Mouse (Mus musculus) midbrain, embryonic 14.5 days (tissue): Measurements from ENCODE around the gene Cdkl1. TPM values are rescaled to one million over a fixed set of nuclear protein-coding genes. Genes with fewer than 3 reads are reported as not detected.

Experiments
- ATAC-seq: fragments of 200-750 bp; cut with Nextera tagmentation; 2 replicates; pipeline ENCODE4 v1.8.0; 2017; ENCODE audit warnings: moderate number of reproducible peaks, moderate library complexity; ENCODE audit not compliant: low FRiP score, low TSS enrichment
- DNase-seq: peaks from one replicate; pipeline ENCODE4 v3.0.0-alpha.2; 2015
- H3K27ac ChIP-seq: fragments of 300-500 bp; sonication (generic); replicated peaks from 2 replicates; pipeline ENCODE4 v1.5.1; 2014; ENCODE audit warnings: mild to moderate bottlenecking, low read depth, low read length, moderate library complexity
- H3K27me3 ChIP-seq: fragments of 300-500 bp; sonication (generic); 2 replicates; pipeline ENCODE4 v1.6.1; 2014; ENCODE audit warnings: low read length, control low read depth, mixed read lengths; ENCODE audit not compliant: control insufficient read depth, insufficient read depth
- H3K36me3 ChIP-seq: fragments of 300-500 bp; sonication (generic); 2 replicates; pipeline ENCODE4 v1.6.1; 2014; ENCODE audit warnings: low read length, control low read depth; ENCODE audit not compliant: control insufficient read depth, insufficient read depth
- H3K4me1 ChIP-seq: fragments of 300-500 bp; sonication (generic); 2 replicates; pipeline ENCODE4 v1.6.1; 2014; ENCODE audit warnings: mild to moderate bottlenecking, antibody characterized with exemption, low read length, control low read depth; ENCODE audit not compliant: control insufficient read depth, insufficient read depth
- H3K4me2 ChIP-seq: fragments of 300-500 bp; sonication (generic); 2 replicates; pipeline ENCODE4 v1.6.1; 2014; ENCODE audit warnings: mild to moderate bottlenecking, low read length, moderate library complexity
- H3K4me3 ChIP-seq: fragments of 300-500 bp; sonication (generic); replicated peaks from 2 replicates; pipeline ENCODE4 v1.5.1; 2014; ENCODE audit warnings: low read depth, low read length
- H3K9ac ChIP-seq: fragments of 300-500 bp; sonication (generic); replicated peaks from 2 replicates; pipeline ENCODE4 v1.6.1; 2014; ENCODE audit warnings: mild to moderate bottlenecking, low read length, moderate library complexity
- H3K9me3 ChIP-seq: fragments of 300-500 bp; sonication (generic); 2 replicates; pipeline ENCODE4 v1.6.1; 2016; ENCODE audit warnings: low read length, control low read depth, mixed read lengths; ENCODE audit not compliant: control insufficient read depth
- WGBS: fragments of 180-500 bp; shearing (Covaris S2); extraction: QIAGEN DNeasy Blood & Tissue Kit; methylation state at CpG from one replicate; pipeline ENCODE4 v1.1.7; 2014; 5-methylcytosine and 5-hydroxymethylcytosine counted together
- polyA plus RNA-seq: library from polyadenylated mRNA; unstranded; fragments of >200 nt; fragmentation: Nextera tagmentation; extraction: Ambion mirVana; gene quantifications from 2 replicates; pipeline ENCODE4 v1.2.1, GENCODE M21; 2014

Gene Cdkl1
- polyA plus RNA-seq, 1 experiment from 2014 or later: 7.1 TPM

- Histone ChIP-seq H3K9ac (peak overlapping the region; percentile 70), H3K9me3 (no peaks in the 10 kb centered on the region), H3K36me3 (no peaks in the 10 kb centered on the region), H3K4me1 (peaks cover 13% of the 10 kb centered on the region), H3K4me2 (peak overlapping the region; percentile 99), H3K4me3 (peak overlapping the region; percentile 54), H3K27ac (no peak overlapping the region), H3K27me3 (0 out of 2 replicates have a peak, but pooled peaks cover 2% of the 10 kb centered on the region)
- DNase-seq (peak; percentile 15), ATAC-seq (no peak)
- 29% methylated on average over 27 of the region's 27 CpGs for whole genome bisulfite sequencing
Measured at GRCm38 (mm10) chr12:69789766-69790529, 1.1 kb downstream of the Cdkl1 start.

GRCm38 (mm10) chr12:69788380-69788779 lies 2.7 kb downstream of the Cdkl1 start:
- 91% methylated on average over 5 of the region's 5 CpGs for WGBS
- ATAC-seq (no peak), DNase-seq (no peak)
- H3K4me2 ChIP-seq: no peak overlapping the region
- no peaks in the 10 kb centered on the region for H3K9me3 ChIP-seq
- no peaks in the 10 kb centered on the region for H3K36me3 ChIP-seq
- no peak overlapping the region for H3K4me3 ChIP-seq
- peaks cover 13% of the 10 kb centered on the region for H3K4me1 ChIP-seq
- H3K27me3 ChIP-seq: 0 out of 2 replicates have a peak, but pooled peaks cover 2% of the 10 kb centered on the region
- H3K27ac ChIP-seq: no peak overlapping the region
- no peak overlapping the region for H3K9ac ChIP-seq

- H3K4me3 ChIP-seq: no peak overlapping the region
- 91% methylated on average over 9 of the region's 9 CpGs for WGBS
- no peaks in the 10 kb centered on the region for H3K9me3 ChIP-seq
- no peak for DNase-seq
- 0 out of 2 replicates have a peak, but pooled peaks cover 2% of the 10 kb centered on the region for H3K27me3 ChIP-seq
- no peak overlapping the region for H3K4me2 ChIP-seq
- H3K4me1 ChIP-seq: peaks cover 2% of the 10 kb centered on the region; the same call in 1 of the 2 replicates
- no peak overlapping the region for H3K27ac ChIP-seq
- no peak for ATAC-seq
- H3K9ac ChIP-seq: no peak overlapping the region
- no peaks in the 10 kb centered on the region for H3K36me3 ChIP-seq
Measured at GRCm38 (mm10) chr12:69785471-69785870, 5.6 kb downstream of the Cdkl1 start.

- Histone ChIP-seq H3K9me3 (no peaks in the 10 kb centered on the region), H3K9ac (no peak overlapping the region), H3K27ac (no peak overlapping the region), H3K4me3 (no peak overlapping the region), H3K4me1 (no peaks in the 10 kb centered on the region), H3K4me2 (no peak overlapping the region), H3K27me3 (no peaks in the 10 kb centered on the region), H3K36me3 (no peaks in the 10 kb centered on the region)
- 60% methylated on average over 6 of the region's 6 CpGs for WGBS
- no peak for ATAC-seq
- DNase-seq: no peak
Measured at GRCm38 (mm10) chr12:69783247-69784025, 7.6 kb downstream of the Cdkl1 start.

GRCm38 (mm10) chr12:69781935-69782650 lies 9.0 kb downstream of the Cdkl1 start:
- DNase-seq (no peak), ATAC-seq (no peak)
- WGBS: 85% methylated on average over 10 of the region's 10 CpGs
- Histone ChIP-seq H3K27ac (no peak overlapping the region), H3K27me3 (no peaks in the 10 kb centered on the region), H3K4me2 (no peak overlapping the region), H3K9ac (no peak overlapping the region), H3K36me3 (no peaks in the 10 kb centered on the region), H3K4me3 (no peak overlapping the region), H3K4me1 (no peaks in the 10 kb centered on the region), H3K9me3 (no peaks in the 10 kb centered on the region)

GRCm38 (mm10) chr12:69781480-69781879 lies 9.6 kb downstream of the Cdkl1 start:
- DNase-seq (no peak), ATAC-seq (no peak)
- no peaks in the 10 kb centered on the region for H3K9me3 ChIP-seq
- H3K27ac ChIP-seq: no peak overlapping the region
- no peak overlapping the region for H3K4me2 ChIP-seq
- no peaks in the 10 kb centered on the region for H3K36me3 ChIP-seq
- no peak overlapping the region for H3K9ac ChIP-seq
- H3K4me1 ChIP-seq: no peaks in the 10 kb centered on the region
- no peak overlapping the region for H3K4me3 ChIP-seq
- H3K27me3 ChIP-seq: no peaks in the 10 kb centered on the region
- 77% methylated on average over 8 of the region's 8 CpGs for WGBS

GRCm38 (mm10) chr12:69777957-69778356 lies 13.1 kb downstream of the Cdkl1 start:
- WGBS: 82% methylated on average over 2 of the region's 2 CpGs
- Histone ChIP-seq H3K9me3 (no peaks in the 10 kb centered on the region), H3K36me3 (no peaks in the 10 kb centered on the region), H3K4me2 (no peak overlapping the region), H3K27ac (no peak overlapping the region), H3K4me1 (no peaks in the 10 kb centered on the region), H3K4me3 (no peak overlapping the region), H3K9ac (no peak overlapping the region), H3K27me3 (no peaks in the 10 kb centered on the region)
- DNase-seq: no peak
- no peak for ATAC-seq

GRCm38 (mm10) chr12:69777341-69777730 lies 13.7 kb downstream of the Cdkl1 start:
- ATAC-seq: no peak

More at GRCm38 (mm10) chr12:69777341-69777730, 13.7 kb downstream of the Cdkl1 start:
- DNase-seq: no peak
- no peaks in the 10 kb centered on the region for H3K27me3 ChIP-seq
- no peaks in the 10 kb centered on the region for H3K4me1 ChIP-seq
- H3K27ac ChIP-seq: no peak overlapping the region
- H3K4me2 ChIP-seq: no peak overlapping the region
- H3K36me3 ChIP-seq: no peaks in the 10 kb centered on the region
- no peak overlapping the region for H3K9ac ChIP-seq
- no peaks in the 10 kb centered on the region for H3K9me3 ChIP-seq
- 90% methylated on average over 6 of the region's 6 CpGs for WGBS
- H3K4me3 ChIP-seq: no peak overlapping the region
